8 mouse cellular contexts compared by ENCODE assay signal in the genomic region with DNA sequence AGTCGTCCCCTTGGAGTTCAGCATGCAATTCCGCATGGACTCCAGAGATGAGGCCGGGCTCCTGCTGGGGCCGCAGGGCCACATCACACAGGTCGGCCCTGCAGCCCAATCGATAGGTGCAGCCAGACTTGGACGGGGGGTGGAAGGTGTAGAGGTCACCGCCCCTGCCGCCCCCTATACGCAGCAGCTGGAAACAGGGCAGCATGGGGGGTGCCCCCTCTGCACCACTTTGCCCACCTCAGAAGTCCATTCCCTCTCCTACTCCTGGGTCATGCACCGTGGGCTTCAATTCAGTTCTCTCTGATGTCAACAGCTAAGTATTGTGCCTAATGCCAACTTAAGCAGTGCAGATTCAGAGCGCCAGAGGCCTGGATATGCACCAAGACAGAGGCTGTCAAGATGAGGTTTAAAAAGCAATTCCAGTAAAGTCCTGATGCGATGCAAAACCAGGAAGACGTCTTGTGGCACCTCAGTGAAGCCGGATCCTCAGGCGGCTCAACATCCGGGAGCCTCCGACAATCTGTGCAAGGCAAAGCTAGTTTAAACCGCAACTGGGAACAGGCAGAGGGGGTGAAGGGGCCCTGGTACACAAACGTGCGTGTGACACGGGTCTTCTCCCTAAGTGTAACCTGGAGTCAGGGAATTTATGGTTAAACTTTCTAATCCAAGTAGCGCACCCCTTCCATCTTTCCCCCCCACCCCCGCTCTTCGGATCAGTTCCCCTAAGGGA. TPM values are rescaled to one million over a fixed set of nuclear protein-coding genes. Genes with fewer than 3 reads are reported as not detected.
DNase-seq lines count a peak whose midpoint lies in the region; ATAC-seq and TF ChIP-seq lines count a peak whose summit lies in the region.
"Had no signal": no experiment of that assay in that cellular context is flagged by ENCODE, and none has a peak within 500 bp of the region (broad histone marks: within the 10 kb centered on the region; RNA-seq: fewer than 3 reads in every experiment).

No protein-coding gene starts in this region.

- no peak for ATAC-seq in embryonic facial prominence, embryonic 12.5 days (ENCODE audit: insufficient number of reproducible peaks, insufficient read depth, low FRiP score, low TSS enrichment)
- ATAC-seq in hindbrain, postnatal 0 days: peak; percentile 39
- ATAC-seq in liver, embryonic 15.5 days (ENCODE audit: insufficient read depth): peak; percentile 3; the same call in 1 of the 2 replicates

- H3K4me2 ChIP-seq in embryonic facial prominence, embryonic 12.5 days (replicated peaks): peak overlapping the region; percentile 75
- H3K4me2 ChIP-seq in hindbrain, postnatal 0 days (ENCODE audit: low read depth, low read length): peak overlapping the region; percentile 91
- peak overlapping the region; percentile 87 for H3K4me2 ChIP-seq in liver, embryonic 15.5 days

- no peak overlapping the region for H3K27ac ChIP-seq in embryonic facial prominence, embryonic 12.5 days
- no peak overlapping the region for H3K27ac ChIP-seq in hindbrain, postnatal 0 days
- peak overlapping the region; percentile 35 for H3K27ac ChIP-seq in liver, embryonic 15.5 days (replicated peaks)
- H3K27ac ChIP-seq in olfactory bulb, adult 2 months (ENCODE audit: insufficient read depth, low read depth, low read length): no peak overlapping the region

- no peak for TF ChIP-seq CTCF in hindbrain, postnatal 0 days (IDR thresholded peaks at IDR 0.05; ENCODE audit: low read depth)
- no peak for TF ChIP-seq CTCF in olfactory bulb, adult 2 months (IDR thresholded peaks at IDR 0.05; ENCODE audit: insufficient read depth, low read depth, low read length)

- H3K4me1 ChIP-seq in embryonic facial prominence, embryonic 12.5 days: peaks cover 31% of the 10 kb centered on the region
- peaks cover 4% of the 10 kb centered on the region; the same call in 1 of the 2 replicates for H3K4me1 ChIP-seq in hindbrain, postnatal 0 days (ENCODE audit: insufficient read depth, low read length)
- H3K4me1 ChIP-seq in liver, embryonic 15.5 days (replicated peaks): peaks cover 43% of the 10 kb centered on the region
- H3K4me1 ChIP-seq in olfactory bulb, adult 2 months (ENCODE audit: control insufficient read depth, insufficient read depth, low read length): peaks cover 10% of the 10 kb centered on the region

- peak overlapping the region; percentile 71 for H3K9ac ChIP-seq in embryonic facial prominence, embryonic 12.5 days
- peak overlapping the region; percentile 43 for H3K9ac ChIP-seq in hindbrain, postnatal 0 days (replicated peaks; ENCODE audit: low read length)
- peak overlapping the region; percentile 64 for H3K9ac ChIP-seq in liver, embryonic 15.5 days

- no peaks in the 10 kb centered on the region for H3K9me3 ChIP-seq in embryonic facial prominence, embryonic 12.5 days
- no peaks in the 10 kb centered on the region for H3K9me3 ChIP-seq in hindbrain, postnatal 0 days (ENCODE audit: low read length)
- no peaks in the 10 kb centered on the region for H3K9me3 ChIP-seq in liver, embryonic 15.5 days (replicated peaks)

- no peaks in the 10 kb centered on the region for H3K27me3 ChIP-seq in embryonic facial prominence, embryonic 12.5 days
- no peaks in the 10 kb centered on the region for H3K27me3 ChIP-seq in hindbrain, postnatal 0 days (ENCODE audit: insufficient read depth, low read length)
- no peaks in the 10 kb centered on the region for H3K27me3 ChIP-seq in liver, embryonic 15.5 days

- DNase-seq in 416B (ENCODE audit: low read depth): peak; percentile 58
- peak; percentile 61 for DNase-seq in CD4-positive helper T cell, adult 2 months (ENCODE audit: low read depth, low spot score)
- peak; percentile 43 for DNase-seq in hindbrain, postnatal 0 days (ENCODE audit: low spot score)
- DNase-seq in urinary bladder, adult 18-20 months (ENCODE audit: low spot score in 2 of 2): no peak

- H3K36me3 ChIP-seq in embryonic facial prominence, embryonic 12.5 days: peaks cover 8% of the 10 kb centered on the region; the same call in 1 of the 2 replicates
- H3K36me3 ChIP-seq in hindbrain, postnatal 0 days (ENCODE audit: insufficient read depth, low read length): no peaks in the 10 kb centered on the region
- H3K36me3 ChIP-seq in liver, embryonic 15.5 days (replicated peaks): peaks cover 35% of the 10 kb centered on the region

- TF ChIP-seq POLR2A in olfactory bulb, adult 2 months (IDR thresholded peaks at IDR 0.05; ENCODE audit: insufficient read depth, low read depth, low read length): no peak

- H3K4me3 ChIP-seq in embryonic facial prominence, embryonic 12.5 days: peak overlapping the region; percentile 57
- peak overlapping the region; percentile 57 for H3K4me3 ChIP-seq in hindbrain, postnatal 0 days (ENCODE audit: low read length)
- peak overlapping the region; percentile 72 for H3K4me3 ChIP-seq in liver, embryonic 15.5 days (replicated peaks)
- peak overlapping the region; percentile 65 for H3K4me3 ChIP-seq in olfactory bulb, adult 2 months (ENCODE audit: insufficient read depth, low read depth, low read length)

- WGBS in embryonic facial prominence, embryonic 12.5 days: 7% methylated on average over 25 of the region's 25 CpGs
- WGBS in hindbrain, postnatal 0 days: 8% methylated on average over 25 of the region's 25 CpGs
- WGBS in liver, embryonic 15.5 days (ENCODE audit: insufficient replicate concordance): 9% methylated on average over 25 of the region's 25 CpGs
- 6% methylated on average over 25 of the region's 25 CpGs for WGBS in olfactory bulb, adult 2 months

RNA-seq across cellular contexts. Expression of a gene that starts 0.5 kb away (rescaled TPM):
- polyA plus RNA-seq in embryonic facial prominence, embryonic 12.5 days (2016; fragmentation: Nextera tagmentation; extraction: Ambion mirVana): 56.8 and 61.1 TPM in 2 replicates
- total RNA-seq in hindbrain, postnatal 0 days (2014; rRNA removed): 23.2 and 30.9 TPM in 2 replicates
- polyA plus RNA-seq in hindbrain, postnatal 0 days (2015; fragmentation: Nextera tagmentation; extraction: Ambion mirVana): 16.6 and 18.2 TPM in 2 replicates
- 44.6 and 47.9 TPM in 2 replicates for polyA plus RNA-seq in liver, embryonic 15.5 days (2015; fragmentation: Nextera tagmentation; extraction: Ambion mirVana)
- polyA plus RNA-seq in olfactory bulb, adult 2 months (2012; ENCODE audit: insufficient read depth, insufficient read length, low replicate concordance, missing spikeins): not detected in 2 replicates

RNA-seq across cellular contexts. Expression of a gene that starts 0.8 kb away (rescaled TPM):
- 26.1 and 30.8 TPM in 2 replicates for polyA plus RNA-seq in embryonic facial prominence, embryonic 12.5 days (2016; fragmentation: Nextera tagmentation; extraction: Ambion mirVana)
- total RNA-seq in hindbrain, postnatal 0 days (2014; rRNA removed): 4.9 and 5.5 TPM in 2 replicates
- 4.5 and 4.8 TPM in 2 replicates for polyA plus RNA-seq in hindbrain, postnatal 0 days (2015; fragmentation: Nextera tagmentation; extraction: Ambion mirVana)
- 7.4 and 8.7 TPM in 2 replicates for polyA plus RNA-seq in liver, embryonic 15.5 days (2015; fragmentation: Nextera tagmentation; extraction: Ambion mirVana)
- polyA plus RNA-seq in olfactory bulb, adult 2 months (2012; ENCODE audit: insufficient read depth, insufficient read length, low replicate concordance, missing spikeins): not detected in 2 replicates

RNA-seq across cellular contexts. Expression of a gene that starts 10.3 kb away (rescaled TPM):
- polyA plus RNA-seq in embryonic facial prominence, embryonic 12.5 days (2016; fragmentation: Nextera tagmentation; extraction: Ambion mirVana): not detected in 2 replicates
- not detected in 2 replicates for total RNA-seq in hindbrain, postnatal 0 days (2014; rRNA removed)
- not detected in 2 replicates for polyA plus RNA-seq in hindbrain, postnatal 0 days (2015; fragmentation: Nextera tagmentation; extraction: Ambion mirVana)
- polyA plus RNA-seq in liver, embryonic 15.5 days (2015; fragmentation: Nextera tagmentation; extraction: Ambion mirVana): not detected in 2 replicates
- polyA plus RNA-seq in olfactory bulb, adult 2 months (2012; ENCODE audit: insufficient read depth, insufficient read length, low replicate concordance, missing spikeins): not detected in 2 replicates
- total RNA-seq: heart, postnatal 36 days had no signal

RNA-seq across cellular contexts. Expression of a gene that starts 16.9 kb away (rescaled TPM):
- 1.3 and 1.6 TPM in 2 replicates for polyA plus RNA-seq in embryonic facial prominence, embryonic 12.5 days (2016; fragmentation: Nextera tagmentation; extraction: Ambion mirVana)
- total RNA-seq in hindbrain, postnatal 0 days (2014; rRNA removed): 0.58 TPM in 1 of 2 replicates, not detected in the other
- 0.50 and 0.59 TPM in 2 replicates for polyA plus RNA-seq in hindbrain, postnatal 0 days (2015; fragmentation: Nextera tagmentation; extraction: Ambion mirVana)
- polyA plus RNA-seq in liver, embryonic 15.5 days (2015; fragmentation: Nextera tagmentation; extraction: Ambion mirVana): 0.14 TPM in 2 replicates
- not detected in 2 replicates for polyA plus RNA-seq in olfactory bulb, adult 2 months (2012; ENCODE audit: insufficient read depth, insufficient read length, low replicate concordance, missing spikeins)
- total RNA-seq: heart, postnatal 36 days had no signal

RNA-seq across cellular contexts. Expression of a gene that starts 35.9 kb away (rescaled TPM):
- polyA plus RNA-seq in embryonic facial prominence, embryonic 12.5 days (2016; fragmentation: Nextera tagmentation; extraction: Ambion mirVana): 0.08 TPM in 2 replicates
- total RNA-seq in hindbrain, postnatal 0 days (2014; rRNA removed): 0.36 TPM in 1 of 2 replicates, not detected in the other
- polyA plus RNA-seq in hindbrain, postnatal 0 days (2015; fragmentation: Nextera tagmentation; extraction: Ambion mirVana): 0.25 and 0.29 TPM in 2 replicates
- 0.03 and 0.05 TPM in 2 replicates for polyA plus RNA-seq in liver, embryonic 15.5 days (2015; fragmentation: Nextera tagmentation; extraction: Ambion mirVana)
- polyA plus RNA-seq in olfactory bulb, adult 2 months (2012; ENCODE audit: insufficient read depth, insufficient read length, low replicate concordance, missing spikeins): not detected in 2 replicates

Comparison
In these comparisons a context has a peak if more than half of its experiments do, and no peak if none do; other contexts are left out.
1. DNase-seq: peak in 416B (single experiment), CD4-positive helper T cell, adult 2 months (single experiment) and hindbrain, postnatal 0 days (single experiment); none in urinary bladder, adult 18-20 months (0 of 2).
2. RNA of a gene that starts 0.5 kb away (polyA plus RNA-seq): 56.8 to 61.1 TPM in embryonic facial prominence, embryonic 12.5 days, 44.6 to 47.9 TPM in liver, embryonic 15.5 days and 16.6 to 18.2 TPM in hindbrain, postnatal 0 days; not detected in olfactory bulb, adult 2 months; every median in the first group is over 10 times any median in the second.
3. Peak in every context shown above with its lines, with median percentiles within 50 percentile points of each other: H3K4me2 ChIP-seq, H3K4me3 ChIP-seq and H3K9ac ChIP-seq.